Mouse (Mus musculus): ENCODE data around the gene Cadm4.
A peak's percentile ranks its signal among the peaks of the same experiment; 100 is the strongest.

- TF ChIP-seq MAX (IDR thresholded peaks at IDR 0.05) (peak; percentile 66), CTCF (IDR thresholded peaks at IDR 0.05; ENCODE audit: control insufficient read depth, insufficient read depth, insufficient read length) (no peak), CEBPB (IDR thresholded peaks at IDR 0.05; ENCODE audit: low read depth) (peak; percentile 61), MYOG (IDR thresholded peaks at IDR 0.05; ENCODE audit: control insufficient read depth, extremely low read depth, insufficient read length) (no peak), USF1 (IDR thresholded peaks at IDR 0.05; ENCODE audit: low read depth) (peak; percentile 32), FOSL1 (IDR thresholded peaks at IDR 0.05; ENCODE audit: insufficient read depth, low read length, poor library complexity, severe bottlenecking) (no peak), MYOD1 (IDR thresholded peaks at IDR 0.05; ENCODE audit: control insufficient read depth, insufficient read length, low read depth) (no peak)
Measured at GRCm38 (mm10) chr7:24506476-24506837, 24.6 kb downstream of the Cadm4 start.

Data from C2C12 (cell line).